Mouse (Mus musculus) lung, adult 2 months (tissue): Measurements from ENCODE around the gene Ptprg. TPM values are rescaled to one million over a fixed set of nuclear protein-coding genes. Genes with fewer than 3 reads are reported as not detected.

Experiments used
- DNase-seq: peaks from one replicate; pipeline ENCODE4 v3.0.0; 2022
- H3K4me1 ChIP-seq: fragments of 200-500 bp; 2 replicates; pipeline ENCODE4 v1.6.1; 2011; ENCODE audit warnings: low read length; ENCODE audit not compliant: control insufficient read depth, insufficient read depth
- H3K4me3 ChIP-seq: fragments of 200-500 bp; replicated peaks from 2 replicates; pipeline ENCODE3; 2011; ENCODE audit warnings: low read depth, mild to moderate bottlenecking, control low read depth, low read length; ENCODE audit errors: extremely low read depth
- CTCF ChIP-seq: fragments of 200-500 bp; IDR thresholded peaks from 2 replicates; pipeline ENCODE4 v1.5.1; 2011; ENCODE audit warnings: mild to moderate bottlenecking, low read length, control low read depth; ENCODE audit not compliant: insufficient read depth
- POLR2A ChIP-seq: fragments of 200-500 bp; IDR thresholded peaks from 2 replicates; pipeline ENCODE4 v1.6.1; 2011; ENCODE audit warnings: low read depth, mild to moderate bottlenecking, control low read depth, low read length, borderline replicate concordance; ENCODE audit errors: extremely low read depth
- WGBS: fragments of 180-500 bp; shearing (Covaris S2); methylation state at CpG from one replicate; pipeline ENCODE4 v1.1.7; 2018; 5-methylcytosine and 5-hydroxymethylcytosine counted together
- polyA plus RNA-seq: library from polyadenylated mRNA; depleted of rRNA; stranded (reverse); fragments of >200 nt; gene quantifications from 2 replicates; pipeline ENCODE4 v1.2.3, GENCODE M21; 2012

Ptprg gene
- polyA plus RNA-seq, 1 experiment: 79.9 TPM

DNA sequence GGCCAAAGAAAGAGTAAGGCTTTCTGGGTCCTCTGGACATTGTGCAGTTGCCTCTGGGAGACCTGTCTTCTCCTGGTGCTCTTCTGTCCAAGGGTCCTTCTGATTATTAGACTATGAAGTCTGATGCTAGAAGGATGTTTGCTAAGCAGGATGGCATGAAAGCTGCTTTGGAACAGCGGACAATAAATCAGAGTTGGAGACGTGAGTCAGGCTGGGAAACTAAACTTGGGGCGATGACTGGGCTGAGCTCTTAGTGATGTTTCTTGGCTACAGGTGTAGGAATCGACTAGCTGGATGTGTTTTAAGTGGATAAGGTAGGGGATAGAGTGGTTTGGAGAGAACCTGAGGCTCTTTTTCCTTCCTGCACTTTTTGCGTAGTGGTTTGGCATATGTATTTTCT is 59.1 kb downstream of the Ptprg start:
- Histone ChIP-seq H3K4me1 (peaks cover 22% of the 10 kb centered on the region), H3K4me3 (no peak overlapping the region)
- DNase-seq: peak; percentile 11
- TF ChIP-seq POLR2A (no peak), CTCF (no peak)
- WGBS: 63% methylated on average over 5 of the region's 5 CpGs

- peak; percentile 24 for DNase-seq
- no peak for TF ChIP-seq POLR2A
- TF ChIP-seq CTCF: no peak
- 37% methylated on average over 3 of the region's 3 CpGs for WGBS
Measured at GRCm38 (mm10) chr14:11613146-11613545, 59.8 kb downstream of the Ptprg start.

GRCm38 (mm10) chr14:11615697-11616096 is 62.4 kb downstream of the Ptprg start:
- 68% methylated on average over 3 of the region's 3 CpGs for WGBS
- DNase-seq: no peak
- TF ChIP-seq POLR2A (no peak), CTCF (no peak)
- H3K4me3 ChIP-seq: no peak overlapping the region
- peaks cover 26% of the 10 kb centered on the region for H3K4me1 ChIP-seq

More at GRCm38 (mm10) chr14:11613146-11613545, 59.8 kb downstream of the Ptprg start:
- Histone ChIP-seq H3K4me3 (no peak overlapping the region), H3K4me1 (peaks cover 26% of the 10 kb centered on the region)

DNA sequence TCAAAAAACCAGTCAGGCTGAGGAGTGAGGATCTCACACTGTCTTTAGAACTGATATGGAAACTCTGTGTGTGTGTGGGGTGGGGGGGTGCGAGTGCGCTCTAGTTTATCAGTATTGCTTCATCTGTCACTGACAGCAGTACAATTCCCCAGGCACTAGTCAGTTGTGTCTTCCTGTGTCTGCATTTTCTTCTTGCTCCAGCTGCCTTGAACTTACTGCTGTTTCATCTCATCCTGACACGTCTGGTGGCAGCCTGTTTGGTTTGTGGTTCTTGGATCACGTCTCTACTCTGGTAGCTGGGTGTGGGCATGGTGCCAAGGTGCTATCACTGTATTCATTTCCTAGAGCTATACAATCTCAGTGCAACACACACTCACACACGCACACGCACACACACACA is 64.0 kb downstream of the Ptprg start:
- peak; percentile 11 for DNase-seq
- TF ChIP-seq POLR2A (no peak), CTCF (no peak)
- WGBS: 34% methylated on average over 6 of the region's 6 CpGs
- Histone ChIP-seq H3K4me3 (no peak overlapping the region), H3K4me1 (peaks cover 26% of the 10 kb centered on the region)

GRCm38 (mm10) chr14:11618140-11618705 is 64.9 kb downstream of the Ptprg start:
- TF ChIP-seq CTCF (no peak), POLR2A (no peak)
- 62% methylated on average over 6 of the region's 6 CpGs for WGBS
- Histone ChIP-seq H3K4me1 (peaks cover 24% of the 10 kb centered on the region), H3K4me3 (no peak overlapping the region)
- no peak for DNase-seq

DNA sequence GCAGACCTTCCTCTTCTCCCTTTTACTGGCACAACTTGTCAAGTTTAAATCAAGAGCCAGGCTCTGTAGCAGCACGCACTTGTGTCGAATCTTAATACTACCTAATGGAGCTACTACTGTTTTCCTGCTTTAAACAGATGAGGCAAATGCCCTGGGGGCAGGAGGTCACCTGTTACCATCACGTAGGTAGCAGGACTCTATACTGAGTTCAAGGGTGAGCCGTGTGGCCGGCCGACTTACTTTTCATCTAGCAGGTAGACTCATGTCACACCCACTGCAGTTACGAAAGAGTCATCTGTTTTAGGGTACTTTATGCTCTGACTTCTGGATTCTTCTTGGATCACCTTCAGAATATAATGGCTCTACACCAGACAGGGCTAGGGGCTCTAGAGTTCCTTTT is 66.3 kb downstream of the Ptprg start:
- Histone ChIP-seq H3K4me1 (peaks cover 19% of the 10 kb centered on the region), H3K4me3 (no peak overlapping the region)
- whole genome bisulfite sequencing: 92% methylated on average over 7 of the region's 7 CpGs
- no peak for DNase-seq
- TF ChIP-seq POLR2A: no peak
- no peak for TF ChIP-seq CTCF

- Histone ChIP-seq H3K4me1 (peaks cover 19% of the 10 kb centered on the region), H3K4me3 (no peak overlapping the region)
- 91% methylated on average over 6 of the region's 6 CpGs for whole genome bisulfite sequencing
- no peak for TF ChIP-seq POLR2A
- no peak for TF ChIP-seq CTCF
- DNase-seq: no peak
Measured at GRCm38 (mm10) chr14:11620314-11620713, 67.0 kb downstream of the Ptprg start.

DNA sequence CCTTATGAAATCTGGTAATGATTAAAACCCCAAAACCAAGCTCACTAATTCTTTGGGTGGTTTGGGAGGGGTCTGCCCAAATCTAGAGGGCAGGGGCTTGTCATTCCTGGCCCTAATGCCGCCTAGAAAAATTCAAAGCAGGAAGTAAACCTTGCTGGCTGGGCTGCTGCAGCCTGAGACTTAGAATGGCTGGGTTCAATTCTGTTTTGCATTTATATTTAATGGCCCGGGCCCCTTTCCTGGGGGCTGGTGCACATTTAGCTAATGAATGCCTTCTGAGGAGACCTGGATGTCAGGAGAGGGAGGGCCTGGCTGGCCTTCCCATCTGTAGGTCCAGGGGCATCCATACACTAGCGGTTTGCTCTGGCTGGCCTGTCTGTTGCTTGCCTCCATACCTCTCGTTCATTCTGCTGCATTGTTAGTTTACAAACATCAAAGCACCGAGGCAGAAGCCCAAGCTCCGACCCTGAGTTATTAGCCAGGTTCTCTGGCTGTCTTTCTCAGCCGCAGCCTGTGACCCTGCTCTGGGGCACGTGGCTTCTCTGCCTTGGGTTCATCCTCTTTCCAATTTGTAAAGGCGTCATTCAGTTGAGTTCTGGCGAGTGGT is 67.7 kb downstream of the Ptprg start:
- DNase-seq: no peak
- Histone ChIP-seq H3K4me1 (peaks cover 15% of the 10 kb centered on the region), H3K4me3 (no peak overlapping the region)
- TF ChIP-seq POLR2A: no peak
- no peak for TF ChIP-seq CTCF
- 65% methylated on average over 10 of the region's 10 CpGs for WGBS

- Histone ChIP-seq H3K4me3 (no peak overlapping the region), H3K4me1 (peaks cover 8% of the 10 kb centered on the region)
- WGBS: 57% methylated on average over 4 of the region's 4 CpGs
- TF ChIP-seq POLR2A (no peak), CTCF (no peak)
- DNase-seq: no peak
Measured at GRCm38 (mm10) chr14:11623576-11623975, 70.2 kb downstream of the Ptprg start.

GRCm38 (mm10) chr14:11630736-11631135 is 77.4 kb downstream of the Ptprg start:
- no peak for DNase-seq
- WGBS: 38% methylated on average over 2 of the region's 2 CpGs
- Histone ChIP-seq H3K4me1 (peaks cover 5% of the 10 kb centered on the region), H3K4me3 (no peak overlapping the region)
- TF ChIP-seq POLR2A (no peak), CTCF (no peak)
